Mouse (Mus musculus) neutrophil, adult 59 days (primary cell): ENCODE results near the gene Gm29106. TPM values are rescaled to one million over a fixed set of nuclear protein-coding genes. Genes with fewer than 3 reads are reported as not detected.

Experiments
- total RNA-seq, 2 experiments: library from RNA; stranded (reverse); gene quantifications; 1 replicate in 1 of 2; 2 replicates in 1 of 2; pipeline ENCODE4 v1.2.4; 2023

The Gm29106 gene
- total RNA-seq: not detected

GRCm38 (mm10) chr1:118176242-118176641 is at the start of gene Gm29106:
TSS of gene Gm29106 (plus strand) at chr1:118176542.

Other genes with a start within 250 kb of the Gm29106 start
- not detected for gene Gm28168, start 248.5 kb upstream of the Gm29106 start, total RNA-seq
- not detected for gene Gm7145, start 210.6 kb upstream of the Gm29106 start, total RNA-seq
- gene Tsn, start 135.2 kb downstream of the Gm29106 start, total RNA-seq: 10 to 100 TPM; 43.7 to 52.1 TPM
- gene Nifk, start 145.3 kb downstream of the Gm29106 start, total RNA-seq: 10 to 100 TPM; 21.1 to 21.6 TPM
- 100 to 1,000 TPM in 1 of 2 experiments, 10 to 100 TPM in 1; 99.4 to 101 TPM for gene Clasp1, start 212.5 kb downstream of the Gm29106 start, total RNA-seq